In genomic region chr6:120493374-120494181, GRCm38 (mm10) we compare ENCODE assay signal across 8 mouse cellular contexts. TPM values are rescaled to one million over a fixed set of nuclear protein-coding genes. Genes with fewer than 3 reads are reported as not detected.
DNase-seq lines count a peak whose midpoint lies in the region; ATAC-seq lines count a peak whose summit lies in the region.

Gene Tmem121b (minus strand): TSS chr6:120493807.

- H3K9ac ChIP-seq in liver, embryonic 13.5 days: peak within 1 kb of the TSS; percentile 33
- H3K9ac ChIP-seq in neural tube, embryonic 12.5 days: peak within 1 kb of the TSS; percentile 88

- H3K27me3 ChIP-seq in liver, embryonic 13.5 days: peaks cover 80% of the 10 kb centered on the region
- peaks cover 19% of the 10 kb centered on the region for H3K27me3 ChIP-seq in neural tube, embryonic 12.5 days (replicated peaks)

- peak; percentile 38 to 55 for DNase-seq in lung, adult 18-20 months
- no peak for DNase-seq in lung, postnatal 36 days
- DNase-seq in cerebellum, postnatal 36 days: peak; percentile 61 to 79
- DNase-seq in gastrocnemius, postnatal 25 days: peak; percentile 38
- peak; percentile 68 for DNase-seq in kidney, postnatal 14 days
- DNase-seq in liver, embryonic 13.5 days: no peak
- peak; percentile 48 for DNase-seq in thymus, postnatal 25 days

- H3K4me1 ChIP-seq in liver, embryonic 13.5 days (replicated peaks): peaks cover 24% of the 10 kb centered on the region
- H3K4me1 ChIP-seq in neural tube, embryonic 12.5 days: peaks cover 52% of the 10 kb centered on the region

- under 1% methylated on average over 73 of the region's 84 CpGs for WGBS in liver, embryonic 13.5 days (ENCODE audit: insufficient replicate concordance)
- under 1% methylated on average over 75 of the region's 84 CpGs for WGBS in neural tube, embryonic 12.5 days

- H3K36me3 ChIP-seq in liver, embryonic 13.5 days: no peaks in the 10 kb centered on the region
- H3K36me3 ChIP-seq in neural tube, embryonic 12.5 days: no peaks in the 10 kb centered on the region

- peak within 1 kb of the TSS; percentile 59 for H3K4me3 ChIP-seq in liver, embryonic 13.5 days (replicated peaks)
- peak within 1 kb of the TSS; percentile 81 for H3K4me3 ChIP-seq in neural tube, embryonic 12.5 days

- peak within 1 kb of the TSS; percentile 80 for H3K4me2 ChIP-seq in liver, embryonic 13.5 days
- peak within 1 kb of the TSS; percentile 86 for H3K4me2 ChIP-seq in neural tube, embryonic 12.5 days (replicated peaks)

- no peaks in the 10 kb centered on the region for H3K9me3 ChIP-seq in liver, embryonic 13.5 days (replicated peaks)
- H3K9me3 ChIP-seq in neural tube, embryonic 12.5 days: no peaks in the 10 kb centered on the region

- no peak for ATAC-seq in liver, embryonic 13.5 days (ENCODE audit: low read depth)
- ATAC-seq in neural tube, embryonic 12.5 days (ENCODE audit: low FRiP score, low read depth): peak; percentile 88

- H3K27ac ChIP-seq in liver, embryonic 13.5 days: no peak within 1 kb of the TSS
- H3K27ac ChIP-seq in neural tube, embryonic 12.5 days: peak within 1 kb of the TSS; percentile 95

RNA-seq across cellular contexts. Expression of gene Tmem121b, which starts in this region (rescaled TPM):
- not detected for total RNA-seq in gastrocnemius, postnatal 25 days (2021)
- not detected in 2 replicates for polyA plus RNA-seq in liver, embryonic 13.5 days (2015; fragmentation: Nextera tagmentation; extraction: Ambion mirVana)
- polyA plus RNA-seq in neural tube, embryonic 12.5 days (2016; fragmentation: Nextera tagmentation; extraction: Ambion mirVana): 2.5 and 3.2 TPM in 2 replicates

Comparison
In these comparisons a context has a peak if more than half of its experiments do, and no peak if none do; other contexts are left out.
1. DNase-seq: peak in lung, adult 18-20 months (2 of 2), cerebellum, postnatal 36 days (2 of 2), kidney, postnatal 14 days (single experiment) and thymus, postnatal 25 days (single experiment); none in lung, postnatal 36 days (single experiment) and liver, embryonic 13.5 days (single experiment).
2. Peak in DNase-seq in gastrocnemius, postnatal 25 days; RNA of the gene not detected or under 1 TPM.